Mouse (Mus musculus): ENCODE data around the gene Galnt16.

DNA sequence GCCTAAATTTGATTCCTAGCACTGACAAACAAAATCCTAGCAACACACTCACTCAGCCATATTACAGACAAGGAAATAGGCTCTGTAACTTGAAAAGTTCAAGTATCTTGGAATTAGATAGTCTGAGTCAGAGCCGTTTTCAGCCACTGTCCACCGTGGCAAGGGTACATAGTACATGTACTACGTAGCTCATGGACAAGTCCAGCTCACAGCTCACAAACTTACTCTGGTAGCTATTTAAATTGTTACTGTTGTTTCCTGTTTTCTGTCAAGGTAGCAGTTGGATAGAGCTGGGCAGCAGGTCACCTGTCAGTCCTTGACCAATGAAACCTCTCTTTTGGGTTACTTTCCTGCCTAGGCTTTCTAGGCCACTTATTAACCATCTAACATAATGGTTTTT lies 128.3 kb downstream of the Galnt16 start:
- no peak for TF ChIP-seq CTCF (IDR thresholded peaks at IDR 0.05; ENCODE audit: borderline replicate concordance, insufficient read depth, low read depth, low read length)
- TF ChIP-seq POLR2A (IDR thresholded peaks at IDR 0.05; ENCODE audit: borderline replicate concordance, insufficient read depth, low read length): no peak
